Mouse (Mus musculus) urinary bladder, postnatal 0 days (tissue): ENCODE data around the gene Wdfy3. TPM values are rescaled to one million over a fixed set of nuclear protein-coding genes. Genes with fewer than 3 reads are reported as not detected.

Source experiments
- polyA plus RNA-seq: library from polyadenylated mRNA; unstranded; fragments of >200 nt; fragmentation: Nextera tagmentation; extraction: Ambion mirVana; gene quantifications from 2 replicates; pipeline ENCODE4 v1.2.1, GENCODE M21; 2015

The Wdfy3 gene
- 5.5 and 7.0 TPM in 2 replicates for polyA plus RNA-seq

DNA sequence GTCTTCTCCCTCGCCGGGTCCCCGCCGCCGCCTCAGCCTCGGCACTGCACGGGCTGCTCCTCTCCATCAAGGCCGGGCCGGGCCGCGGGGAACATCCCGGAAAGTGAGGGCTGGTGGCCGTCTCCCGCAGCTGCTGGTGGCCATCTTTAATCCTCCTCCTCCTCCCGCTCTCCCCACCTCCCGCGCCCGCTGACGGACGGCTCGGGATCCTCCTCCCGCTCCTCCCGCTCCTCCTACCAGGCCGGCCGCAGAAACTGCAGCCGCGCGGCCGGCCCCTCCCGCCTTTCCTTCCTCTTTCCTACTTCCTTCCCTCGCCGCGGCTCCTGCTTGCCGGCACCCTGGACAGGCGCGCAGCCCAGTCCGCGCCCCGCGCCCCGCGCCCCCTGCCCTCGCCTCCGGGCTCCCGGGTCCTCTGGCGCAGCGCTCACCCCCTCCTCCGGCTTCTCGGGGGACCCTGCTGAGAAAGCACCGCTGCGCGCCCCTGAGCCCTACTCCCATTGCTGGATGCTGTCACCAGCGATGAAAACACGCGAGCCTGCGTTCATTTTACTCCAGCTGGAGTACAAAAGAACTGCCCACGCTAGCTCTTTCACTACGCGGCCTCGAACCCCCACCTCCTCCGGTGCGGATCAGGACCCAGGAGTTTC, at the start of gene Wdfy3:
TSS of gene Wdfy3 (minus strand) at position 155 of the 647 bp plus-strand sequence.

